Mouse (Mus musculus) forebrain, embryonic 16.5 days (tissue): ENCODE results near the gene Sec62. TPM values are rescaled to one million over a fixed set of nuclear protein-coding genes. Genes with fewer than 3 reads are reported as not detected.

ENCODE experiments used
- polyA plus RNA-seq: library from polyadenylated mRNA; unstranded; fragments of >200 nt; fragmentation: Nextera tagmentation; extraction: Ambion mirVana; gene quantifications from 2 replicates; pipeline ENCODE4 v1.2.1, GENCODE M21; 2015

Sec62 gene
- polyA plus RNA-seq, 1 experiment from 2014 or later, result 65.3 TPM

Other genes starting within 250 kb of the Sec62 start
- gene Mecom, start 244.9 kb upstream of the Sec62 start, polyA plus RNA-seq, result 2.1 and 2.8 TPM in 2 replicates
- gene Actrt3, start 192.9 kb upstream of the Sec62 start, polyA plus RNA-seq, result 0.20 and 0.38 TPM in 2 replicates
- gene Mynn, start 190.8 kb upstream of the Sec62 start, polyA plus RNA-seq, result 39.9 and 41.8 TPM in 2 replicates
- gene Lrriq4, start 148.4 kb upstream of the Sec62 start, polyA plus RNA-seq, result not detected in 2 replicates
- gene Lrrc34, start 145.0 kb upstream of the Sec62 start, polyA plus RNA-seq, result 0.83 and 0.86 TPM in 2 replicates
- not detected in 2 replicates for gene Lrrc31, start 93.0 kb upstream of the Sec62 start, polyA plus RNA-seq
- not detected in 2 replicates for gene Samd7, start 46.6 kb upstream of the Sec62 start, polyA plus RNA-seq
- 0.65 and 1.3 TPM in 2 replicates for gene Gpr160, start 63.1 kb downstream of the Sec62 start, polyA plus RNA-seq
- gene Phc3, start 176.5 kb downstream of the Sec62 start, polyA plus RNA-seq, result 7.5 and 8.5 TPM in 2 replicates
- 25.5 and 30.8 TPM in 2 replicates for gene Prkci, start 202.9 kb downstream of the Sec62 start, polyA plus RNA-seq